Mouse (Mus musculus): ENCODE results near the gene Fam193a.

Gene Fam193a

DNA sequence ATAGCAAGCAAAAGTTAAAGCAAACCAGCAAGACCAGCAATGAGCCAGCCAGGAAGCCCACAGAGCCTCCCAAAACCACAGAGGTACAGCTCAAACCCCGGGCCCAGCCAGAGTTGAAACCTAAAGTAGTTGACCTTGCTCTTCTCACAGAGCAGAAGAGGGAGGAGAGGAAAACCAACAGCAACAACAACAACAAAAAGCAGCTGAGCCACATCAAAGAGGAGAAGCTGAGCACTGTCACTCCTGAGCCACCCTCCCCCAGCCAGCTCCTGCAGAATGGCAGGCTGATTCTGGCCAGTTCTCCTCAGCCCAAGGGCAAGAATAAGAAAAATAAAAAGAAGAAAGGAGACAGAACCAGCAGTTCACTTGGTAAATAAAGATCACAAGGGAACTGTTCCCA lies 96.3 kb downstream of the Fam193a start:
- no peak for DNase-seq

DNA sequence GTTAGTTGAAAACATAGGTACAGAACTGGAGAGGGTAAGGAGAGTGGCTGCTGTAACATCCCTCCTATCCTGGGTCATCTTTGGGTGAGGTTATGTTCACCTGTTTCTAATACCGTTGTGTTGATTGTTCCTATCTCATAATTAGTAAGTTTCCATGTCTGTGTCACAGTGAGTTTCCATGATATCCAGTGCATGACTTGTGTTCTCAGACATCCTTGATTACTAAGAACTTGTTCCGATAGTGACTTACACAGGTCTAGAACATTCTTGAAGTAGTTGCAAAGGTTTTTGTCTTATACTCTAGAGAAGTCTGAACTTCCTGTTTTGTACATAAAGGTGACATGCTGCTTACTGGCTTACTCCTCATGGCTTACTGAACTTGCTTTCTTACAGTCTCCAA lies 96.9 kb downstream of the Fam193a start:
- no peak for DNase-seq

DNA sequence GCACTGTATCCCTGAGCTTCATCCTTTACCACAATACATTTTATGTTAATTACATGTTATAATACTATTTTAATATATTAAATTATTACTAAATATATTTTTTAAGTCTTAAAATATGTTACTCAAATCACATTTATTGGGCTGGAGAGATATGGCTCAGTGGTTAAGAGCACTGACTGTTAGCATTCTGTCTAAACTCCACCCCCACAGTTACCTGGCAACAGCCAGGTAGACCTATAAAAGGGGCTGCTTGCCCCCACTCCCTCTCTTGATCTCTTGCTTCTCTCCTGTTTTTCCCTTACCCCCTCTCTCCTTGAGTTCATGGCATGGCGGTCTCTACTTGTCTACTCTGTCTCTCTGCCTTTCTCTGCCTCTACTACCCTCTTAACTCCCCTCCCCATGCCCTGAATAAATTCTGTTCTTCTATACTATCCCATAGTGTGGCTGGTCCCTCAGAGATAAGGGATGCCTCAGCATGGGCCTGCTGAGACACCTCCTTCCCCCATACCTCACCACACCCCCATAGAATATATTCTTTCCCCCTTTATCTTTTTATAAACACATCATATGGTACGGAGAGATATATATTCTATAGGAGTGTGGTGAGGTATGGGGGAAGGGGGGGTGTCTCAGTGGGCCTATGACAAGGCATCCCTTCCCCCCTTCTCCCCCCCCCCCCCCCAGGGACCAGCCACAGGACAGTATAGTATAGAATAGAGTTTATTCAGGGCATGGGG lies 98.5 kb downstream of the Fam193a start:
- no peak for DNase-seq

DNA sequence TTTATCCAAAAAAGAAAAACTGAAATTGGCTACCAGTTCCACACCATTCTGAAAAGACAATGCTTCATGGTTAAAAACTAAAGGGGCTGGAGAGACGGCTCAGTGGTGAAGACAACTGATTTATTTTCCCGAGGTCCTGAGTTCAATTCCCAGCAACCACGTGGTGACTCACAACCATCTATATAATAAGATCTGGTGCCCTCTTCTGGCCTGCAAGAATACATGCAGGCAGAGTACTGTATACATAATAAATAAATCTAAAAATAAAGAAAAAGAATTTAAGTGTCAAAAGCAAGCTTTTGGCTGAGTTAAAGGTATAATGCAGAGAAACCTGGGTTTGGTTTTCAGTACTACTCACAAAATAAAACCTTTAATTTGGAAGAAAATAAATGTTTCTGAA lies 111.2 kb downstream of the Fam193a start:
- no peak for DNase-seq

DNA sequence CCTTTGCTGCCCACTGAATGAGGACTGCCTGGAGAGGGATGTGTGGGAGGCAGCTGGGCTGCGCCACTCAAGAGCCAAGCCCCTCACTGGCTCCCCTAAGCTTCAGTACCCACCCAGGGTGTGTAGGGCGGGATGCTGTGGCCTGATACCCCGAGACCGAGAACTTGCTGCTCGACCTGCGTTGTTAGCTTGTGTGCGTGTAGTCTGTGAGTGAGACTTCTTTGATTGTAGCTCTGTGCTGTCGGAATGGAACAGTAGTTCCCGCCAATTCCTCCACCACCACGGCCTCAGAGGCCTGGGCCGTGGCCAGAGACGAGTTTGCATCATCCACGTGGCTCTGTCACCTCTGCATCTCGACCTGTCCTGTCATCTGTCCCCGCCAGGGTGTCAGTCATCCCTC lies 116.0 kb downstream of the Fam193a start:
- DNase-seq: no peak

DNA sequence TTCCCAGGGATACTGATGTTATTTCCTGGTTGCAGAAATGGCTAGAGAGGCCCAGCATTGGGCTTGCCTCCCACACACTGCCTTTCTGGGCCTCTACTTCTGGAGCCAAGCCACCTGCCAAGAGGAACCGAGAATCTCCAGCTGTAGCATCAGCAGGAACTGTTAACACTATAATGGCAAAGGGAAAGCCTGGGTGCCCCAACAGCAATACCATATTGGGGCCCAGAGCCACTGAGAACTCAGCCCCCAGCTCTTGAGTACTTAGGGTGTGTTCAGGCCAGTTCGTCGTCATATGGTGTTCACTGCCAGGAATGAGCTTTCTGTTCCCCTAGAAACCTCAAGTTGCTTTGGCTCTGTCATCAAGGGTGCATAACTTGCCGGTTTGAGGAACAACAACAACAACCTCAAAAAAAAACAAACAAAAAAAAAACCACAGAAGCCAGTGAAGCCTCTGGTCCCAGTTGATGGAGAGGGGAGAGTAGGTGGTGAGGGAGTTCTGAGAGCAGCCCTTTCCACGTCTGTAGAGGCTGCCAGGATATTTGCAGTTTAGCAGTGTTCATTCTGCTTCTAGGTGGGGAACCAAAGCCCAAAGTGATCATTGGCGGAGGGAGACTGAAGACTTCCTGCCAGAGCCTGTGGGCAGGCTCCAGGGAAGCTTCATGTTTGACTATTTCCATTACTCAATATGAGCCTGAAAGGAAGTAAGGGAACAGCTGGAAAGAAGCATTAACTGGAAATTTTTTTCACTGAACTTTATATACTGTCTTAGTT lies 117.8 kb downstream of the Fam193a start:
- DNase-seq: no peak

DNA sequence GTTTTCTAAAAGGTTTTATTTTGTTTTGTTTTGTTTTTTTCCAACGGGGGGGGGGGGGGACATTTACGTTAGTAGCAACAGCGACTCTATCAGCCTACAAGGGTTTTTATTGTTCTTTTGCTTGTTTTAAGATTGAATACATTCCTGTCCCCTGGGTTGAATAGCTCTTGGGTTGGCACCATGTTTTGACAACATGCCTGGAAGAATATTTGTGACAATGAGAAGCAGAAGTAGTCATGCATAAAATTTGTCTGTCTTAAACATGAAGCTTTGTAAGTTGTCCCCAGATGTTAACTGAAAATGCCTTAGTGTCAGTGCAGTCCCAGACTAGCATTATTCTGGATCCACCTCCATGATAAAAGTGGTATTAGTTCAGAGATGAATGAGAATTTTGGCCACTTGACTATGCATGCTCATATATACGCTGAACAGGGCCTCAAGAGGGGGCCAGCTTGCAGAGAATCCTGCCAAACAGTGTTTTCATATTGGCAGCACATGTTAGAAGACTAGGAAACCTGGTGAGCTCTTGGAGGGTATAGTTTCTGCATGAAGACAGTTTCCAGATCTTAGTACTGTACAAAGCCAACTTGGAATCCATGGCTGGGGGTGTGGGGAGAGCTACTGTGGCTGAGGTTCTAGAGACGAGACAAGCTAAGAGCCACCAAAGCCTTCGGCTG lies 119.1 kb downstream of the Fam193a start:
- DNase-seq: no peak

DNA sequence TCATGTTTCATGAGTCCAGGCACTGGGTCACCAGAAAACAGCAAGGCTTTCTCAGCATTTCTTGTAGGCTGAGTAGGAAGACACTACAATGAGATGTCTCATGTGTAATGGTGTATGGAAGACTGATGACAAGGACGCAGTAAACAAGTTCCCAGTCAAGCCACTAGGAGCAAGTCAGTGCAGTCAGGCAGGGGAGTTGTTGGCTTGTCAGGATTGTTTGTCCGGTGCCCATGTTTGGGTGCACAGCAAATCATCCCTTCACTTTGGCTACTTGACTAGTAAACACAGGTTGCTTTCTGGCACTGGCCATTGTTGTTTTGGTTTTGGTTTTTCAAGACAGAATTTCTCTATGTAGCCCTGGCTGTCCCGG lies 119.7 kb downstream of the Fam193a start:
- DNase-seq: no peak

DNA sequence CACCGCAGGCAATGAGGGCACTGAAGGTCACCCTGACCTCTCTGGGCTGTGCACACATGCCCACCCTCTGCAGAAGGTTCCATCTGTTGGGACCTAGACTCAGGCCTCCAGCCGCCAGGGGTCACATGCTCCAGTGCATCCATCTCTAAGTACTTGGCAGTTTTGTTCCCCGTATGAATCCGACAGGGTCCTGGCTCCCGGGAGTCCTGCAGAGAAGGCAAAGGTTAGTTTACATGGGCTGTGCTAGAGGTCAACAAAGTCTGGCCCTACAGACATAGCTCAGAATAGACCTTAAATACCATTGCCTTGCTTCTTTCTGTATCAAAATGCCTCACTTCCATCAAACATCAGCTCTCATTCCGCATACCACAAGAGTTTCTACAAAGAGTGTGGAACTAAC lies 127.0 kb downstream of the Fam193a start:
- DNase-seq: no peak

DNA sequence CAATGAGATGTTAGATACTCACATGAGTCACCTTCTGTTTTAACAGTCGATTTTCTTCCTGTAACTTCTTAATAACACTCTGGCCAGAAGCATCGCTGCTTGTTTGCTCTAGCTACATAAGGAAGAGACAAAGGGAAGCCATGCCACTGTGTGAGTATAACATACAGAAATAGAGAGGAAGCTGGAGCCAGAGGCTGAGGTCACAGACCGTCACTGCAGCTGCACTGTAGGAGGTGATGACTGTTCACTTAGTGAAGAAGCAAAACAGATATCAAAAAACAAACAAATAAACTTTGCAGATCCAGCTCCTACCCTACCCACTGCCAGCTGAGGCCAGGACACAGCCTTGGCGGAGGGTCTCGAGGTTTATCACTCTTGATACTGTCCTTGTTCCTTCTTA lies 131.2 kb downstream of the Fam193a start:
- no peak for DNase-seq

DNA sequence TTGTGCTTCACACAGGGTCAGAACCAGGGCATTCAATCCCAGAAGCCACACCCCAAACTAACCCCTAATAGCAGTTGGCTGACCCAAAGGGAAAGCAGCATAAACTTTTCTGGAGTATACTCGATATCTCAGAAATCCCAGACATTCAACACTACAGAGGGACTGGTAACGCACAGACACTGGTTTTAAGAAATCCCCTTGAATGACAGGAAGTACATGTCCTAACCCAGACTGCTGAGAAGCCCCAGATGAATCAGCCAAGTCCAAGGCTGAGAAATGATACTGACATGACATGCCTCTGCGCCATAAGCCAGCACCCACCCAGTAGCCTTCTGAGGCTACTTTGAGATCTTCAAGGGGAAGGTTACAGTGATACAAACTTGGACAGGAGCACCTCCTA lies 131.9 kb downstream of the Fam193a start:
- no peak for DNase-seq

DNA sequence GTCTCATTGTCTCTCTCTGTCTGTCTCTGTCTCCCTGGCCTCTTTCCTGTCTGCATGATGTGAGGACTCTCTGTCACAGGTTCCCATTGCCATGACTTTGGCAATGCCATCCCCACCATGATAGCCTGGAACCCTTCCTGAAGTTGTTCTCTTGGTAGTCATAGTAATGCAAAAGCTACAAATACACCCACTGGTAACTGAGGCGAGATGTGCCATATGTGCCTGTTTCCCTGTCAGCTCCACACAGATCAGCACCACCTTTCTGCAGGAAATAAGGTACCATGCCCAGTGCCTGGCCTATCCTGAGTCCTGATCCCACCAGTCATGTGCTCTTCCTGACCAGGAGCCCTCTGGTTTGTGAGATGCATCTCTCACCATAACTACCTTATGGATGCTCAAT lies 132.7 kb downstream of the Fam193a start:
- no peak for DNase-seq

DNA sequence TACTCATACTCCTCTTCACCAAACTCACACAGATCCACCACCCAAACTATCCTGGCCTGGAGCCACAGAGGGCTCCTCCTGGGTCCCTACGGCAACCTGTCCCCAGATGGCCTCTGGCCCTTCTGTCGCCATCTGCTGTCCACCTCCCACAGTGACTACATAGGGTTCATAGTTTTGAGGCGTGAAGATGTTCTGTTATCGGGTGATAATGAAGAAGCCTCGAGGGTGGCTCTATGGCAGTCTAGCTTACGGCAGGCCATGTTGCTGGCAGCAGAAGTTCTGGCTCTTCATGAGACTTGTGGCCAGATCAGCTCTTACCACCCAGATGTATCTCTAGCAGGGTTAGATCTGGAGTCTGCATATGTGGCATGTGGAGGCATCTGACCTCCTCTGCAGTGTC lies 133.1 kb downstream of the Fam193a start:
- DNase-seq: no peak

DNA sequence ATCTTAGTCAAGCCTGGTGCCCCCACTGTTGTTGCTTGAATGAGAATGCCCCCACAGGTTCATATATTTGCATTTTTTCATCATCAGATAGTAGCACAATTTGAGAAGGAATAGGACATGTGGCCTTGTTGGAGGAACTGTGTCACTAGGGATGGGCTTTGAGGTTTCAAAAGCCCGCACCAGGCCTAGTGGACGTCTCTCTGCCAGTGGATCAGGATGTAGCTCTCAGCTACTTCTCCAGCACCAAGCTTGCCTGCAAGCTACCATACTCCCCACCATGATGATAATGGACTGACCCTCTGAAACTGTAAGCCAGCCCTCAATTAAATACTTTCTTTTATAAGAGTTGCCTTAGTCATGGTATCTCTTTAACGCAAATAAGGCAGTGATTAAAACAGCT lies 142.8 kb downstream of the Fam193a start:
- no peak for DNase-seq

DNA sequence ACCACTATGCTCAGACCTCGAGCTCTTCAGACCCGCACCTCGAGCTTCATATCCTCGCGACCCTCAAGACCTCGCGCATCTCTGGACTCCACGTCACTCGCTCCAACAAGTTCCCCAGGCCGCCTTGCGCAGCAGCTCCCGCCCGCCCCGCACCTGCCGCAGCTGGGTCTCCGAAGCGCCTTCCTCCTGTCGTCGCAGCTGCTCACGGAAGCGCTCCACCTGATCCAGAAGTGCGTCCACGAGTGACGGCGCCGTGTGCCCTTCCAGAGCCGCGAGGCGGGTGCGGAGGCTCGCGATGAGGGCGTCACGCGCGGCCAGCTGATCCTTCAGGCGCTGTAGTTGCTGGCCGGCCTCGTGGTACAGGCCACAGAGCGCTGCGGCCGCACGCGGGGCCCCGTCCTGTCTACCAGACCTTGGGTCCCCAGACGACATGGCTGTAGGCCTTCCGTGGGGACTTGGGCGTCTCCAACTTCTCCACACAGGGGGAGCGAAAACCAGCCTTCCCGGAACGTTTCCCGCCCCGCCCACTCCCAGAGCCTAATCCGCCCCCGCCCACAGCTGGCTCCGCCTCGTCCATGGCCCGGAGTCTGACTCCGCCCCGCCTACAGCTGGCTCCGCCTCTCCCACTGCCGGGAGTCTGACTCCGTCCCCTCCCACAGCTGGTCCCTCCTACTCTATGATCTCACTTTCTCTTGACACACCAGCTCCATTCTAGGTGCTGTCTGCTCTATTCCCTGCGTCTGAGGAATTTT lies 143.9 kb downstream of the Fam193a start, which contains the start of gene Tnip2:
Gene Tnip2 (minus strand): TSS at position 526 of the 752 bp plus-strand sequence.
- DNase-seq: peak; percentile 70 to 79

DNA sequence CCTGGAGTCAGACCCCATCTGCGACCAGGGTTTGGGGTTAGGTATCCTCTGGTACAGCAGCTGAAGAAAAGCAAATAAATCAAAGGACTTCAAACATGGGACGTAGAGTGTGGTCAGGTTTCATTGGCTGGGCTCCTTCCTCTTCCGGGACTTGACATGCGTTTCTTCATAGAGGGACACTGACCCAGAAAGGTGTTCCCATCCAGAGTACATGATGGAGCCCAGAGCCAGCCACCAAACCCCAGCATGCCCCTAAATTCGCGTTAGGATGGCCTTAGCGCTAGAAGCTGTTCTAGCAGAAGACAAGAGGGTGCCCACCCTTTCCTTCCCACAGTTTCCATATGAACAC lies 144.5 kb downstream of the Fam193a start:
- DNase-seq: no peak

DNA sequence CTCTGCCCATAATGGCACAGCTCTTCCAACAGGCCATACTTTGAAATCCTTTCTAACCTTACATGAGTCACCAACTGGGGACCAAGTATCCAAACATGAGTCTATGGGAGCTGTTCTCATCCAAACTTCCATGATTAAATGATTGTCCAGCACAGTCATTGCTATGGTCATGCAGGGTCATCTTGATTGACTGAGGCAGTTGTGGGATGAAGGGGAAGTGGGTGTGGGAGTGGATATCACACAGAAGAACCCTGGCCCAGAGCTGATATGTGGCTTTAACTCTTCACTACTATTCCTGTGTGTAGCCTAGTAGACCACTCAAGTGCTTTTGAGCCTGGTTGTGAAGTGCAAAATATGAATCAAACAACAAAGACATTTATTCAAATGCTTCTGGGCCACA lies 145.4 kb downstream of the Fam193a start:
- no peak for DNase-seq

DNA sequence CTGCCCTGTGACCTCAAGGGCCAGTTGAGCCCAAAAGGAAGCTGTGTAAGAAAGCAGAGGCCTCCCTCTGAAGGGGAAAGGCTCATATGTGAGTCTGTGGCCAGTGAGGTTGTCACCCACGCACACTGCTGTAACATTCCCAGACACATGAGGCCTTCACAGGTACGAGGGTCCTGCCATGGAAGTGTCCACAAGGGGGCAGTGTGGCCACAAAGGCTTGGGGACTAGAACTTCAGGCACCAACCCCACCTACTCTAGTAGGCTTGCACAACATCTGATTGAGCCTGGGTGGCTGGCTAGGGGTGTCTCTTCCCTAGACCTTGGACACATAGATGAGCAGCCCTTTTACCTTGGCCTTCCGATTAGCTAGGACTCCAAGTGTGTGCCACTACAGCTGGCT lies 148.2 kb downstream of the Fam193a start:
- peak; percentile 85 to 91 for DNase-seq

DNA sequence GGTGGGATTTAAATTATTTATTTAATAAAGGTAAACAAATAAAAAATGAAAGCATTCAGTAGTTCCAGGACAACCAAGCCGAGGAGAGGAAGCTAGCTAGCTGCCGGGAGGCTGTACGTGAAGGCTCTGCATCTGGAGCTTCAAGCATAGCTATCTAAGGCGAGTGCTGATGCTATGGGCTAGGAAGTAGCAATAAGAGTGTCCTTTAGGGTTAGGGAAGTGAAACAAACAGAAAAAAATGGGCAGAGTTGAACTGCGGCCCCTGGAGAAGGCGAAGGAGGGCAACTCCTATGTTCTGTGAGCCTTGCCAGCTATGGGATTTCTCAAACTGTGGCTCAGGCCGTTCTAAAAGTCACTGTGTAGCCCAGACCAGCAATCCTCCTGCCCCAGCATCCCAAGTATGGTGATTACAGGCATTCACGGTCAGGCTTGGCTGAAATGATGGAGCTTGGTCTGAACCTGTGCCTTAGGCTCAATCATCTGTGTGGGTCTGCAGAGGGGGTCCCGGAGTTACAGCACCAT lies 149.7 kb downstream of the Fam193a start:
- no peak for DNase-seq

DNA sequence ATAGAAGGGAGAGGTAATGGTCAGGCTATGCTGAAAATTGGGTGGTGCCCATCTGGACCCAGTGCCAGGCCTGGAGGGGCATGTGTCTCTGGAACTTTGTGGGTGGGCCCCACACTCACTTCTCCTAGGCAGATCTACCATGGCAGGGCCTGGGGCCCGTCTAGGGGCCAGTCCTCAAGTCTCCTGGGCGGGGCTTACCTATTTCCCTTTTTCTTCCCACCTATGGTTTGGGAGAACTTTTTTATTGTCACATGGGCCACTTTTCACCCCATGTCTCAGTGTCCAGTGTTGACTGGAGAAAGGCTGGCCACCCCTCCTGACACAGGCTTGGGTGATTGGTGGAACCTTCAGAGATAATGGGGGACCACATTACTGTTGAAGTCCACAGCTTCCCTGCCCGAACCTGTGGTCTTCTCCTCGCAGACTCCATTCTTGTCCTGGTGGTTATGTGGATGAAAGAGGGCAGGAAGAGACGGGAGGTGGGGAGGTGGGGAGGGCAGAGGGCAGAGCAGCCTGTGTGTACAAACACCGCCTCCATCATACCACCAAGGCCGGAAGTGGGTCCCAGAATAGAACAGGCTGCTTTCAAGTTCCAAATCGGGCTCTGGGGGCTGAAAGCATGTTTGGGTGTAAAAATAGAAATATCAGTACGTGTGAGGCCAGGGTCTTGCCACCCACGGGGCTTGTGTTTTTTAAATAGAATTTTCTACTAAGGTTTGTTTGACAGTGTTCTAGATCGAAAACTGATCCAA lies 150.9 kb downstream of the Fam193a start:
- no peak for DNase-seq

DNA sequence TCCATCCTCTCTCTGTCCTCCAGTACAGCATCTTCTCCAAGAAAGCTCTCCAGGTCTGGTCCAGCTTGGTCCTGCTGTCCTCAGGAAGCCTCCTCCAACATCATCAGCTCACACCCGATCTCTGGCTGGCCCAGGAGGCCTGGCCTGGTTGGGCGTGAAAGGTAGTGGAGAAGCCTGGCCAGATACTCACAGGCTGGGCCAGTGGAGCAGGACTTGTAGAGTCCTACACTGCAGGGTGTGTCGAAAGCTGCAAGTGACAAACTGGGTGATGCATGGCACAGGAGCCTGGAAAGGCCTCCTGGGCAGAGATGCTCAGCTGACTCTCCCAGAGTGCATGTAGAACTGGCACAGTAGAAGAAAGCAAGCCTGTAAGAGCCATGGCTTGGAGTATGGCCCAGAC lies 151.6 kb downstream of the Fam193a start:
- no peak for DNase-seq

DNA sequence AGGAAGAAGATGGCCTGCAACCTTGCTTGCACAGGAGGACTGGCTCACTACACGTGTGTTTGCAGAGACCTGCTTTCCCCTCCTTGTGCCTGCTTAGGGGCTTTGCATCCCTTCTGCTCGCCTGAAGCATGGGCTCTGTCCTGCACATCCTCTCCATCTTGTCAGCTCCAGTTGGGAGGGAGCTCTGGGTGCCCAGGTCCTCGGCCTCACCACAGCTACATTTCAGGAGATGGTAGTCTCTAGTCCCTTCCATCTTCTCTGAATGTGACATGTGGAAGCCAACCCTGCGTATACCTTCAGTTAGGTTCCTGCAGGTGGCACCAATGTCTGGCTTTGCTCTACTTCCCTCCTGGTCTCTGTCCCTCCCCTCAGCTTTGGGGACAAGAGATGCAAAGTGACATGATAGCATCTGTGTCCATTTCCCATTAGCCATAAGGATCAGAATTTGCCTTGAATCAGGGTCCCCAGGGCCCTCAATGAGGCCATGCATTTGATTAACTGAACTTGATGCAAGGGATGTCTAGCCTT lies 154.3 kb downstream of the Fam193a start:
- no peak for DNase-seq
